Mouse (Mus musculus) heart, postnatal 36 days (tissue): ENCODE results near the gene Retnlg. TPM values are rescaled to one million over a fixed set of nuclear protein-coding genes. Genes with fewer than 3 reads are reported as not detected.

Experiments used
- total RNA-seq, 2 experiments: library from RNA; stranded (reverse); gene quantifications; 2 replicates each; pipeline ENCODE4 v1.2.3; 2021

The Retnlg gene
- total RNA-seq, 2 experiments from 2014 or later, result 2.0 TPM; not detected in 1

Other genes with a start within 250 kb of the Retnlg start
- not detected for gene Trat1, start 100.6 kb upstream of the Retnlg start, total RNA-seq
- gene Retnlb, start 55.8 kb upstream of the Retnlg start, total RNA-seq, result not detected
- gene Retnla, start 30.1 kb upstream of the Retnlg start, total RNA-seq, result 1 to 10 TPM; 2.2 to 2.7 TPM
- gene Dzip3, start 121.5 kb downstream of the Retnlg start, total RNA-seq, result 1 to 10 TPM; 6.4 TPM
- 1 to 10 TPM; 1.1 to 2.5 TPM for gene Cip2a, start 121.6 kb downstream of the Retnlg start, total RNA-seq
- not detected for gene Myh15, start 184.9 kb downstream of the Retnlg start, total RNA-seq